Mouse (Mus musculus): ENCODE results near the gene Tsx. TPM values are rescaled to one million over a fixed set of nuclear protein-coding genes. Genes with fewer than 3 reads are reported as not detected.

Tsx gene
- 0.57 TPM for polyA plus RNA-seq (2017; shearing (Covaris generic))

DNA sequence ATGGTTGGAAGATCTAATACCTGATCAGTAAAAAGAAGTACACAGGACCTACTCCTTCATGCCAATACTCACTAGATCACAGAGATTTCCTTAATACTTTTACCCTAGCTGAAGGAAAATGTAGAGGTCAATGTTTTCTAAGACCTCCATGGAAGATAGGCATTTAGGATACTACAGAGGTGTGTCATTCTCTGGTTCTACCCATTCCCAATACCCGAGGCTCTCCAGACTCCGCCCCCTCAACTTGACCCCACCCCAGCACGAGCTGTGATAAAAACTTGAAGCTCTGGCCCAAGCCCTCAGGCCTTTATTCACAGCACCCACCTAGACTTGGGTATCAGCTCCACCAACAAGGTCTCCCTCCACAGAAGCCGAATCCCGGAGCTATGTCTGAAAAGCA, at the start of gene Tsx:
TSS of gene Tsx (plus strand) at position 301 of the 400 bp plus-strand sequence.

DNA sequence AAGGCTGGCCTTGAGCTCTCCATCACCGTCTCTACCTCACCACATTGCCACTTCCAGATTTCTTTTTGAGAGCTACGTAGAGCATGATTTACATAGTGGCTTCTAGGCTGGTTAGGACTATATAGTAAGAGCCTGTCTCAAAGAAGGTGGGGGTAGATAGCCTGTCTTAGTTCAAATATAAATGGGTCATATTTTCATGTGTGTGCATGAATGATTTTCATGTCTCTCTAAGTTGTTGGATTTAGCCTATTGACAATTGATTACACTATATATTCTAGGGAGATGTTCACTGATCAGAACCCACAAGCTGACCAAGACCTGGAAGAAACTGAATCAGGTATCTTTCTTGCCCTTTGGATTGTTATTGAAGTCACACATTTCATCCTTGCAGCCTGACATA, 7.4 kb downstream of the Tsx start, which contains the start of gene Gm26992:
TSS of gene Gm26992 (plus strand) at position 301 of the 400 bp plus-strand sequence.

Other genes starting within 250 kb of the Tsx start
- not detected for gene Nap1l2, start 227.8 kb upstream of the Tsx start, polyA plus RNA-seq (2017; shearing (Covaris generic))
- not detected for gene Cdx4, start 93.1 kb upstream of the Tsx start, polyA plus RNA-seq (2017; shearing (Covaris generic))
- gene Chic1, start 58.0 kb upstream of the Tsx start, polyA plus RNA-seq (2017; shearing (Covaris generic)) = 4.0 TPM
- gene Gm26992, start 7.5 kb downstream of the Tsx start, polyA plus RNA-seq (2017; shearing (Covaris generic)) = not detected
- gene Zcchc13, start 216.1 kb downstream of the Tsx start, polyA plus RNA-seq (2017; shearing (Covaris generic)) = not detected

All from CD4-positive, CD25-positive, alpha-beta regulatory T cell, adult 9 weeks (primary cell).